Mouse (Mus musculus): Measurements from ENCODE around the gene Rin3.

DNA sequence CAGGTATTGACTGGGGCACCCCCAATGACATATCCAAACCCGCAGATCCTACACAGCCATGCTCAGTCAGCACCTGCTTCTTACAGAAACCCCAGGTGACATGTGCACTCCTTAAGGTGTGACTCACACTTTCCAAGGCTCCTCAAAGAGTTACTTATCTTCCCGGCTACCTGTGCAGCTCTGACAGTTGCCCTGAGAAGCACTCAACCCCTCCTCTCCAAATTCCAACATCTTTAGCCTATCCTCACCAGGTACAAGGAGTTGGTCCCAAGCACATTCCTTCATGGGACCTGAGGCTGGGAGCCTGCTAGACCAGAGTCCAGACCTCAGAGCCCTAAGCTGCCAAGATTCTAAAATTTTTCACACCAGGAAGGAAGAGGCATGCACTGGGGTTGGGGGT lies 20.0 kb upstream of the Rin3 start:
- TF ChIP-seq POLR2A (IDR thresholded peaks at IDR 0.05; ENCODE audit: borderline replicate concordance, control insufficient read depth, low read depth, low read length), result no peak
- no peak for TF ChIP-seq CTCF (IDR thresholded peaks at IDR 0.05; ENCODE audit: control insufficient read depth, insufficient read depth, low read length)
